Mouse (Mus musculus): ENCODE measurements around the gene Morf4l1.

DNA sequence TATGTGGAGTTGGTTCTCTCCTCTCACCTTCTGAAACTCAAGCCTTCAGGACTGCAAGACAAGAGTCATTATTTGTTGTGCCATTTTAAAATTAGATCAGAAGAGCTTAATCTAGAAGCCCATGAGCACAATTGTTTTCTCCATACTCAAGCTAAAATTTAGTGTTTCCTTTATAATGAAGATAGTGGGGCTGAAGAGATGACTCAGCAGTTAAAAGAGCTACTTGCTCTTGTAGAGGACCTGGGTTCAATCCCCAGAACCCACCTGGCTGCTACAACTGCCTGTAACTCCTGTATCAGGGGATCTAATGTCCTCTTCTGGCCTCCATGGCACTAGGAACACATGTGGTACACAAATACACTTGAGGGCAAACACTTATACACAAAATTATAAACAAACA lies 2.7 kb upstream of the Morf4l1 start:
- TF ChIP-seq CTCF (IDR thresholded peaks at IDR 0.05; ENCODE audit: low read depth) (no peak), EP300 (IDR thresholded peaks at IDR 0.05; ENCODE audit: low read depth) (no peak)

All from liver, embryonic 14.5 days (tissue).